Comparison of ENCODE assay signal across 9 mouse cellular contexts in the genomic region with DNA sequence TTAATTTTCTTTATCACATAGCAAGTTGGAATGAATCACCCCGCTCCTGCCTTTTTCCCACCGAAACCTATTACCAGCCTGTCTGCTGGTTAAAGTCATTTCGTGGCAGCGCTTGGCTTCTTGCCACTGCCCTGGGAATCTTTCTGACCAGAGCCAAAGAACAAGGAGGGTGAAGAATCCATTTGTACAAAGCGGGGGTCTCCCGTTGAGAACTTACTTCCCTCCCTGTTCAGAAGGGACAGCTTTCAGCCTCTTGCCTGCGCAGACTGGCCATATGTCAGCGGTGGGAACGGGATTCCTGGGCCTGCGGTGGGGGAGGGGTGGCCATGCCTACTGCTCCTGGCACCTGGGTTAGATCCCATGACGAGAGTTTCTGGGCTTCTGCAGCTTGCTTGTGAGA. TPM values are rescaled to one million over a fixed set of nuclear protein-coding genes. Genes with fewer than 3 reads are reported as not detected.
DNase-seq lines count a peak whose midpoint lies in the region; ATAC-seq lines count a peak whose summit lies in the region.
"Had no signal": no experiment of that assay in that cellular context is flagged by ENCODE, and none has a peak within 500 bp of the region (broad histone marks: within the 10 kb centered on the region; RNA-seq: fewer than 3 reads in every experiment).

No protein-coding gene starts in this region.

- H3K4me1 ChIP-seq in heart, embryonic 13.5 days: peaks cover 11% of the 10 kb centered on the region
- peaks cover 99% of the 10 kb centered on the region for H3K4me1 ChIP-seq in forebrain, embryonic 16.5 days (replicated peaks; ENCODE audit: control insufficient read depth, insufficient read depth, low read length)
- H3K4me1 ChIP-seq in midbrain, embryonic 13.5 days (replicated peaks): peaks cover 100% of the 10 kb centered on the region

- H3K4me2 ChIP-seq in heart, embryonic 13.5 days: peak overlapping the region; percentile 44
- H3K4me2 ChIP-seq in forebrain, embryonic 16.5 days (ENCODE audit: low read length): peak overlapping the region; percentile 30
- peak overlapping the region; percentile 45 for H3K4me2 ChIP-seq in midbrain, embryonic 13.5 days (replicated peaks)

- no peak overlapping the region for H3K4me3 ChIP-seq in heart, embryonic 13.5 days
- H3K4me3 ChIP-seq in forebrain, embryonic 16.5 days (replicated peaks; ENCODE audit: low read length): 0 out of 2 replicates have a peak overlapping the region, but pooled peaks have one; percentile 0
- peak overlapping the region; percentile 8; the same call in 1 of the 2 replicates for H3K4me3 ChIP-seq in midbrain, embryonic 13.5 days (replicated peaks)

- H3K9me3 ChIP-seq in heart, embryonic 13.5 days: no peaks in the 10 kb centered on the region
- H3K9me3 ChIP-seq in forebrain, embryonic 16.5 days (ENCODE audit: control insufficient read depth, low read length): no peaks in the 10 kb centered on the region
- H3K9me3 ChIP-seq in midbrain, embryonic 13.5 days: no peaks in the 10 kb centered on the region

- intact Hi-C loops in heart, postnatal 36 days (cut with DNase I): no loop called here

- ATAC-seq in heart, embryonic 13.5 days (ENCODE audit: extremely low read depth, insufficient number of reproducible peaks, low FRiP score, low TSS enrichment): no peak
- ATAC-seq in forebrain, embryonic 16.5 days: peak; percentile 13; the same call in 1 of the 2 replicates
- ATAC-seq in midbrain, embryonic 13.5 days: peak; percentile 29

- no peak overlapping the region for H3K9ac ChIP-seq in heart, embryonic 13.5 days
- H3K9ac ChIP-seq in forebrain, embryonic 16.5 days (replicated peaks; ENCODE audit: low read depth, low read length): peak overlapping the region; percentile 0
- H3K9ac ChIP-seq in midbrain, embryonic 13.5 days (replicated peaks): peak overlapping the region; percentile 43

- peaks cover 65% of the 10 kb centered on the region for H3K27me3 ChIP-seq in heart, embryonic 13.5 days (replicated peaks)
- H3K27me3 ChIP-seq in forebrain, embryonic 16.5 days (replicated peaks; ENCODE audit: control insufficient read depth, insufficient read depth, low read length): no peaks in the 10 kb centered on the region
- H3K27me3 ChIP-seq in midbrain, embryonic 13.5 days: no peaks in the 10 kb centered on the region

- H3K27ac ChIP-seq in heart, embryonic 13.5 days (replicated peaks): no peak overlapping the region
- peak overlapping the region; percentile 75 for H3K27ac ChIP-seq in forebrain, embryonic 16.5 days (ENCODE audit: low read length)
- H3K27ac ChIP-seq in midbrain, embryonic 13.5 days: peak overlapping the region; percentile 89

- 37% methylated on average over 11 of the region's 11 CpGs for WGBS in heart, embryonic 13.5 days
- WGBS in forebrain, embryonic 16.5 days: 3% methylated on average over 11 of the region's 11 CpGs
- WGBS in midbrain, embryonic 13.5 days: 17% methylated on average over 11 of the region's 11 CpGs

- H3K36me3 ChIP-seq in heart, embryonic 13.5 days: no peaks in the 10 kb centered on the region
- no peaks in the 10 kb centered on the region for H3K36me3 ChIP-seq in forebrain, embryonic 16.5 days (ENCODE audit: control insufficient read depth, insufficient read depth)
- H3K36me3 ChIP-seq in midbrain, embryonic 13.5 days: peaks cover 5% of the 10 kb centered on the region

- no peak for DNase-seq in heart, postnatal 36 days
- peak; percentile 66 for DNase-seq in cerebellum, adult 8-10 months
- DNase-seq in c-Kit-positive CD71-positive TER-119-positive erythroid progenitor cells, embryonic 14.5 days (ENCODE audit: low spot score): no peak
- DNase-seq in ovary, adult 18-20 months (ENCODE audit: low spot score): no peak
- no peak for DNase-seq in lung, adult 18-20 months
- DNase-seq: kidney, adult 18-20 months had no signal

RNA-seq across cellular contexts. Expression of a gene that starts 21.4 kb away (rescaled TPM):
- 0.51 and 1.2 TPM in 2 replicates for polyA plus RNA-seq in heart, embryonic 13.5 days (2015; fragmentation: Nextera tagmentation; extraction: Ambion mirVana)
- total RNA-seq in heart, postnatal 36 days (2021): 1 to 10 TPM in 1 of 2 experiments, under 1 TPM in 1; 0.97 to 1.1 TPM
- polyA plus RNA-seq in forebrain, embryonic 16.5 days (2015; fragmentation: Nextera tagmentation; extraction: Ambion mirVana): 70.4 and 71.8 TPM in 2 replicates
- 39.2 and 50.0 TPM in 2 replicates for polyA plus RNA-seq in midbrain, embryonic 13.5 days (2015; fragmentation: Nextera tagmentation; extraction: Ambion mirVana)

RNA-seq across cellular contexts. Expression of a gene that starts 56.0 kb away (rescaled TPM):
- 94.1 and 99.9 TPM in 2 replicates for polyA plus RNA-seq in heart, embryonic 13.5 days (2015; fragmentation: Nextera tagmentation; extraction: Ambion mirVana)
- total RNA-seq in heart, postnatal 36 days (2021): 10 to 100 TPM; 43.0 to 43.5 TPM
- polyA plus RNA-seq in forebrain, embryonic 16.5 days (2015; fragmentation: Nextera tagmentation; extraction: Ambion mirVana): 118 and 122 TPM in 2 replicates
- polyA plus RNA-seq in midbrain, embryonic 13.5 days (2015; fragmentation: Nextera tagmentation; extraction: Ambion mirVana): 167 and 169 TPM in 2 replicates

Comparison
In these comparisons a context has a peak if more than half of its experiments do, and no peak if none do; other contexts are left out.
1. RNA of a gene that starts 21.4 kb away (polyA plus RNA-seq): 70.4 to 71.8 TPM in forebrain, embryonic 16.5 days and 39.2 to 50.0 TPM in midbrain, embryonic 13.5 days; 0.51 to 1.2 TPM in heart, embryonic 13.5 days; every median in the first group is over 10 times any median in the second.
2. Peak in every context shown above with its lines, with median percentiles within 50 percentile points of each other: H3K4me2 ChIP-seq.